Mouse (Mus musculus): ENCODE data around the gene Ubtd2. TPM values are rescaled to one million over a fixed set of nuclear protein-coding genes. Genes with fewer than 3 reads are reported as not detected.

Ubtd2 gene
- polyA plus RNA-seq, 1 experiment from 2014 or later: 22.6 TPM

DNA sequence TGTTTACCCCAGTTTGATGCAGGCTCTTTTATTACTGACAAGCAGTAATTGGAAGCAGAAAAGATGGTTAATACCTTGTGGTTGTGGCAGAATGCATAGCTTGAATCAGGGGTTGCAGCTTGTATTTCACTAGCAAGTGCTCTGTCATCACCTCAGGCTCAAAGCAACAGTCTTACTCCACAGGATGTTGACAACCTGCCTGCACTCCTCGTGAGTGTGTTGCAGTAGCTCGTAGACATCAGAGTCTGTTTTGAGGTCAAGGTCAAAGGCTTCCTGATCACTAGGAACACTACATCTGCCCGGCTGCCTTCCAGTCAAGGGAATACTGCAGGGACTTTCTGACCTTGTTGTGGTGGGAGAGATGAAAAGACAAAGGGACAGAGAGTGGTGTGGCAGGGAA, 31.5 kb downstream of the Ubtd2 start:
- H3K4me3 ChIP-seq (ENCODE audit: low read length): no peak overlapping the region

DNA sequence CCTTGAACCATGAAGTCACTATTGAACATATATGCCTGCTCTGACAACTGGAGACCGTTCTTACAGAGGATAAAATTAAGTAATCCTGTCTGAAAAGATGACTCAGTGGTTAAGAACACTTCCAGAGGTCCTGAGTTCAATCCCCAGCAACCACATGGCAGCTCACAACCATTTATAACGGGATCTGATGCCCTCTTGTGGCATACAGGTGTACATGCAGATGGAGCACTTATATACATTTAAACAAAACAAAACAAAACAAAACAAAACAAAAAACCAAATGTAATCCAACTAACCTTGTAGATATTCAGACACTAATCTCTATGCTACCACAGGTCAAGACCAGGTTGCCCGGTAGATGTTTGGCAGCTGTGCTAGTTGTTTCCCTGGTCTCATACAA, 32.3 kb downstream of the Ubtd2 start:
- H3K27me3 ChIP-seq (replicated peaks; ENCODE audit: control insufficient read depth, insufficient read depth, low read length): no peaks in the 10 kb centered on the region
- no peak for ATAC-seq

More for the DNA sequence above, 31.5 kb downstream of the Ubtd2 start:
- ATAC-seq: no peak
- Histone ChIP-seq H3K9ac (ENCODE audit: low read depth, low read length) (no peak overlapping the region), H3K27ac (ENCODE audit: low read length) (no peak overlapping the region), H3K4me2 (ENCODE audit: low read depth, low read length) (no peak overlapping the region), H3K9me3 (ENCODE audit: control insufficient read depth, low read length) (no peaks in the 10 kb centered on the region), H3K36me3 (ENCODE audit: control insufficient read depth, insufficient read depth, low read length) (no peaks in the 10 kb centered on the region), H3K27me3 (replicated peaks; ENCODE audit: control insufficient read depth, insufficient read depth, low read length) (no peaks in the 10 kb centered on the region), H3K4me1 (ENCODE audit: control insufficient read depth, insufficient read depth, low read length) (peaks cover 7% of the 10 kb centered on the region; the same call in 1 of the 2 replicates)
- 44% methylated on average over 3 of the region's 3 CpGs for WGBS

DNA sequence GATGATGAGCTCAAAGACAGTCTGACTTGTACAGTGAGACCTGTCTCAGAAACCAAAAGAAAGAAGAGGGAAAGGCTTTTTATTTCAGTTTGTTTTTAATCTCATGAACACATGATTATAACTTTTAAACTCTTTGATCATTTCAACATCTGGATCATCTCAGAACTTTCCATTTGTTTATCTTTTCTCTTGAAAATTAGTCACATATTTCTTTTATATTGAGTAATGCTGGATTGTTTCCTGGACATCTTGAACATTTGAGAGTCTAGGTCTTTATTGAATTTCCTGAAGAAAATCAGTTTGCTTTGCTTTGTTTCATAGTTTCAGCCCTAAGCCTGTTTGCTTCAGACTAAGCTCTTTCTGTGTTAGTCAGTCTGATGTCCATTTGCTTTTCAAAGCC, 33.2 kb downstream of the Ubtd2 start:
- H3K27ac ChIP-seq (ENCODE audit: low read length): no peak overlapping the region
- no peak for ATAC-seq
- peaks cover 7% of the 10 kb centered on the region; the same call in 1 of the 2 replicates for H3K4me1 ChIP-seq (ENCODE audit: control insufficient read depth, insufficient read depth, low read length)
- no peak overlapping the region for H3K9ac ChIP-seq (ENCODE audit: low read depth, low read length)
- no peaks in the 10 kb centered on the region for H3K9me3 ChIP-seq (ENCODE audit: control insufficient read depth, low read length)
- H3K4me2 ChIP-seq (ENCODE audit: low read depth, low read length): no peak overlapping the region
- H3K4me3 ChIP-seq (ENCODE audit: low read length): no peak overlapping the region
- no peaks in the 10 kb centered on the region for H3K36me3 ChIP-seq (ENCODE audit: control insufficient read depth, insufficient read depth, low read length)
- no peaks in the 10 kb centered on the region for H3K27me3 ChIP-seq (replicated peaks; ENCODE audit: control insufficient read depth, insufficient read depth, low read length)

More for the DNA sequence above, 32.3 kb downstream of the Ubtd2 start:
- H3K36me3 ChIP-seq (ENCODE audit: control insufficient read depth, insufficient read depth, low read length): no peaks in the 10 kb centered on the region
- H3K27ac ChIP-seq (ENCODE audit: low read length): no peak overlapping the region
- H3K4me1 ChIP-seq (ENCODE audit: control insufficient read depth, insufficient read depth, low read length): peaks cover 7% of the 10 kb centered on the region; the same call in 1 of the 2 replicates
- H3K4me2 ChIP-seq (ENCODE audit: low read depth, low read length): no peak overlapping the region
- H3K4me3 ChIP-seq (ENCODE audit: low read length): no peak overlapping the region
- H3K9ac ChIP-seq (ENCODE audit: low read depth, low read length): no peak overlapping the region
- WGBS: 89% methylated on average over 3 of the region's 3 CpGs
- H3K9me3 ChIP-seq (ENCODE audit: control insufficient read depth, low read length): no peaks in the 10 kb centered on the region

- Histone ChIP-seq H3K36me3 (ENCODE audit: control insufficient read depth, insufficient read depth, low read length) (no peaks in the 10 kb centered on the region), H3K9me3 (ENCODE audit: control insufficient read depth, low read length) (no peaks in the 10 kb centered on the region), H3K27ac (ENCODE audit: low read length) (no peak overlapping the region), H3K27me3 (replicated peaks; ENCODE audit: control insufficient read depth, insufficient read depth, low read length) (no peaks in the 10 kb centered on the region), H3K9ac (ENCODE audit: low read depth, low read length) (no peak overlapping the region), H3K4me2 (ENCODE audit: low read depth, low read length) (no peak overlapping the region), H3K4me3 (ENCODE audit: low read length) (no peak overlapping the region), H3K4me1 (ENCODE audit: control insufficient read depth, insufficient read depth, low read length) (peaks cover 7% of the 10 kb centered on the region; the same call in 1 of the 2 replicates)
- ATAC-seq: peak; percentile 85
- 73% methylated on average over 5 of the region's 5 CpGs for WGBS
These were observed 33.9 kb downstream of the Ubtd2 start for GRCm38 (mm10) chr11:32488808-32489670.

GRCm38 (mm10) chr11:32491079-32491478, 35.9 kb downstream of the Ubtd2 start:
- Histone ChIP-seq H3K9ac (ENCODE audit: low read depth, low read length) (no peak overlapping the region), H3K27ac (ENCODE audit: low read length) (no peak overlapping the region), H3K4me3 (ENCODE audit: low read length) (no peak overlapping the region), H3K9me3 (ENCODE audit: control insufficient read depth, low read length) (no peaks in the 10 kb centered on the region), H3K27me3 (replicated peaks; ENCODE audit: control insufficient read depth, insufficient read depth, low read length) (no peaks in the 10 kb centered on the region), H3K4me1 (ENCODE audit: control insufficient read depth, insufficient read depth, low read length) (peaks cover 7% of the 10 kb centered on the region; the same call in 1 of the 2 replicates), H3K4me2 (ENCODE audit: low read depth, low read length) (no peak overlapping the region), H3K36me3 (ENCODE audit: control insufficient read depth, insufficient read depth, low read length) (no peaks in the 10 kb centered on the region)
- WGBS: 98% methylated on average over 2 of the region's 2 CpGs
- ATAC-seq: no peak

- Histone ChIP-seq H3K4me2 (ENCODE audit: low read depth, low read length) (no peak overlapping the region), H3K9me3 (ENCODE audit: control insufficient read depth, low read length) (no peaks in the 10 kb centered on the region), H3K27me3 (replicated peaks; ENCODE audit: control insufficient read depth, insufficient read depth, low read length) (no peaks in the 10 kb centered on the region), H3K27ac (ENCODE audit: low read length) (no peak overlapping the region), H3K36me3 (ENCODE audit: control insufficient read depth, insufficient read depth, low read length) (no peaks in the 10 kb centered on the region), H3K4me3 (ENCODE audit: low read length) (no peak overlapping the region), H3K4me1 (ENCODE audit: control insufficient read depth, insufficient read depth, low read length) (peaks cover 7% of the 10 kb centered on the region; the same call in 1 of the 2 replicates), H3K9ac (ENCODE audit: low read depth, low read length) (no peak overlapping the region)
- ATAC-seq: no peak
These were observed 38.1 kb downstream of the Ubtd2 start for GRCm38 (mm10) chr11:32493312-32493711.

GRCm38 (mm10) chr11:32495283-32495682, 40.1 kb downstream of the Ubtd2 start:
- Histone ChIP-seq H3K9me3 (ENCODE audit: control insufficient read depth, low read length) (no peaks in the 10 kb centered on the region), H3K4me1 (ENCODE audit: control insufficient read depth, insufficient read depth, low read length) (no peaks in the 10 kb centered on the region), H3K36me3 (ENCODE audit: control insufficient read depth, insufficient read depth, low read length) (no peaks in the 10 kb centered on the region), H3K27ac (ENCODE audit: low read length) (no peak overlapping the region), H3K27me3 (replicated peaks; ENCODE audit: control insufficient read depth, insufficient read depth, low read length) (no peaks in the 10 kb centered on the region), H3K4me2 (ENCODE audit: low read depth, low read length) (no peak overlapping the region), H3K9ac (ENCODE audit: low read depth, low read length) (no peak overlapping the region), H3K4me3 (ENCODE audit: low read length) (no peak overlapping the region)
- no peak for ATAC-seq
- 73% methylated on average over 2 of the region's 2 CpGs for WGBS

DNA sequence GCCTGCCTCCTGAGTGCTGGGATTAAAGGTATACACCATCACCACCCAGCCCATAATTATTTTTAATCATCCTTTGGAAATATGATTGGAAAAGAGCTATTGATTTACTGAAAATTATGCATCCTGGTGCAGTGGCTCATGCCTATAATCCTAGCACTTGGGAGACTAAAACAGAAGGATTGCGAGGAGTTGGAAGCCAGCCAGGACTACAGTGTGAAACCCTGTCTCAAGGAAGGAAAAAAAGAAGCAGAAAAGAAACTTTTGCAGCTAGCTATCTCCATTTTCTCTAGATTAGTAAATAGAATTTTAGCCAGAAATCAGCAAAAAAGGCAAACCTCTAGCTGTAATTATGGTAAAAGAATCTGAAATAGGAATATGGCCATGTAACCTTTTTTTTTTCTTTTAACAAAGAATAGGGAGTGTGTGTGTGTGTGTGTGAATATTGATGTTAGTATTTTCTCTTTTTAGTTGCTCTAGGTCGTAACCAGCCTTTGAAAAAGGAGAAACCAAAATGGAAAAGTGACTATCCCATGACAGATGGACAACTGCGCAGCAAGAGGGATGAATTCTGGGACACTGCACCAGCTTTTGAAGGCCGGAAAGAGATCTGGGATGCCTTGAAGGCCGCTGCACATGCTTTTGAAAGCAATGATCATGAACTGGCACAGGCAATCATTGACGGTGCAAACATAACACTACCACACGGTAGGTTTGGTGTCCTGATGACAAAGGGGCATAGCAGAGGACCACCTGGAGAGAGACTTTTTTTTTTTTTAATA, 43.8 kb downstream of the Ubtd2 start:
- Histone ChIP-seq H3K9me3 (ENCODE audit: control insufficient read depth, low read length) (no peaks in the 10 kb centered on the region), H3K4me2 (ENCODE audit: low read depth, low read length) (no peak overlapping the region), H3K36me3 (ENCODE audit: control insufficient read depth, insufficient read depth, low read length) (no peaks in the 10 kb centered on the region), H3K9ac (ENCODE audit: low read depth, low read length) (no peak overlapping the region), H3K4me3 (ENCODE audit: low read length) (no peak overlapping the region), H3K4me1 (ENCODE audit: control insufficient read depth, insufficient read depth, low read length) (no peaks in the 10 kb centered on the region), H3K27me3 (replicated peaks; ENCODE audit: control insufficient read depth, insufficient read depth, low read length) (no peaks in the 10 kb centered on the region), H3K27ac (ENCODE audit: low read length) (no peak overlapping the region)
- WGBS: 81% methylated on average over 7 of the region's 7 CpGs
- no peak for ATAC-seq

DNA sequence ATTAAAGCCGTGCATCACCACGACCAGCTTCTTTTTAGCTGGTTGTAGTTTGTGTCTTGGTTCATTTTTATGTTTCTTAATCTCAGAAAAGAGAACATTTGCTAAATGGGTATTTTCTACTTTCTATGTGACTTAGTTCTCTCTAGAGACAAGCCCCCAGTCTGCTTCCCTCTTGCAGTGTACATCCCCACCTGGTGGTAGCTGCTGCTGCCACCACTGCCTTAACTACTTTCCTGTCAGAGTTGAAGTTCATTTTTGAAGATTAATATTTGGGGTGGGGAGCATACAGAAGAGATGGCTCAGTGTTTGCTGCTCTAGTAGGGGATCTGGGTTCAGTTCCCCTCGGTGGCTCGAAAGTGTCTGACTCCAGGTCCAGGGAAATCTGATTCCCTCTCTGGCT, 44.8 kb downstream of the Ubtd2 start:
- H3K27me3 ChIP-seq (replicated peaks; ENCODE audit: control insufficient read depth, insufficient read depth, low read length): no peaks in the 10 kb centered on the region
- WGBS: 91% methylated on average over 4 of the region's 4 CpGs
- H3K4me2 ChIP-seq (ENCODE audit: low read depth, low read length): no peak overlapping the region
- no peak for ATAC-seq
- no peaks in the 10 kb centered on the region for H3K9me3 ChIP-seq (ENCODE audit: control insufficient read depth, low read length)
- H3K36me3 ChIP-seq (ENCODE audit: control insufficient read depth, insufficient read depth, low read length): no peaks in the 10 kb centered on the region
- no peak overlapping the region for H3K27ac ChIP-seq (ENCODE audit: low read length)
- H3K9ac ChIP-seq (ENCODE audit: low read depth, low read length): no peak overlapping the region
- no peak overlapping the region for H3K4me3 ChIP-seq (ENCODE audit: low read length)
- H3K4me1 ChIP-seq (ENCODE audit: control insufficient read depth, insufficient read depth, low read length): 0 out of 2 replicates have a peak, but pooled peaks cover under 1% of the 10 kb centered on the region

All from intestine, embryonic 16.5 days (tissue).